Mouse (Mus musculus): ENCODE data around the gene Rspo1. TPM values are rescaled to one million over a fixed set of nuclear protein-coding genes. Genes with fewer than 3 reads are reported as not detected.

Gene Rspo1
- polyA plus RNA-seq, 1 experiment, result 0.04 TPM

GRCm38 (mm10) chr4:124949488-124949887 lies 36.7 kb upstream of the Rspo1 start:
- Histone ChIP-seq H3K79me3 (ENCODE audit: low read depth) (no peaks in the 10 kb centered on the region), H3ac (ENCODE audit: control insufficient read depth, insufficient read length, low read depth) (no peak overlapping the region), H3K27me3 (ENCODE audit: control insufficient read depth, insufficient read depth, insufficient read length) (peaks cover 52% of the 10 kb centered on the region), H3K36me3 (ENCODE audit: control insufficient read depth, insufficient read depth) (no peaks in the 10 kb centered on the region), H3K4me3 (ENCODE audit: insufficient read depth, poor library complexity, severe bottlenecking) (no peak overlapping the region), H3K79me2 (ENCODE audit: control insufficient read depth, insufficient read depth) (no peaks in the 10 kb centered on the region)
- TF ChIP-seq MYOD1 (IDR thresholded peaks at IDR 0.05; ENCODE audit: control insufficient read depth, insufficient read length, low read depth), result no peak
- no peak for TF ChIP-seq USF1 (IDR thresholded peaks at IDR 0.05; ENCODE audit: low read depth)
- TF ChIP-seq CTCF (IDR thresholded peaks at IDR 0.05; ENCODE audit: control insufficient read depth, insufficient read depth, insufficient read length), result no peak
- TF ChIP-seq FOSL1 (IDR thresholded peaks at IDR 0.05; ENCODE audit: insufficient read depth, low read length, poor library complexity, severe bottlenecking), result no peak
- no peak for TF ChIP-seq CEBPB (IDR thresholded peaks at IDR 0.05; ENCODE audit: low read depth)

GRCm38 (mm10) chr4:124950181-124951035 lies 35.8 kb upstream of the Rspo1 start:
- TF ChIP-seq CTCF (IDR thresholded peaks at IDR 0.05; ENCODE audit: control insufficient read depth, insufficient read depth, insufficient read length) (no peak), MAX (IDR thresholded peaks at IDR 0.05) (no peak), MYOD1 (IDR thresholded peaks at IDR 0.05; ENCODE audit: control insufficient read depth, insufficient read length, low read depth) (no peak), FOSL1 (IDR thresholded peaks at IDR 0.05; ENCODE audit: insufficient read depth, low read length, poor library complexity, severe bottlenecking) (no peak), USF1 (IDR thresholded peaks at IDR 0.05; ENCODE audit: low read depth) (no peak), CEBPB (IDR thresholded peaks at IDR 0.05; ENCODE audit: low read depth) (no peak), MYOG (IDR thresholded peaks at IDR 0.05; ENCODE audit: control insufficient read depth, extremely low read depth, insufficient read length) (no peak)
- H3K27me3 ChIP-seq (ENCODE audit: control insufficient read depth, insufficient read depth, insufficient read length), result peaks cover 60% of the 10 kb centered on the region

DNA sequence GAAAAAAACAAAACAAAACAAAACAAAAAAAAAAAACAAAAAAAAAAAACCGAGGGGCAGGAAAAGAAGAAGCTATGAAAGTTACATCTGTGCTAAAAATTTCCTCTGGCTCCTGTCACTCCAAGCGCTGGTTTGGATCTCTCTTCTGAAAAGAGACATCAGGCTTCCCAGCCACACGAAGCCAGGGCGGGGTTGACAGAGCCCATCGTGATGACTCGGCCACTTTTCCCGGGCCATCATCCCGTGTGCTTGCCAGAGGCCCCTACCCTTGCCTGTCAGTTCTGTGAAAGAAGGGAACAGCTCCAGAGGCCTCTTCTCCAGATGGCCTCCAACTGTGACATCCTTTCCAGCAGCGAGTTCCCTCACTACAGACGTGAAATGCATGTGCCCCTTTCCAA lies 35.2 kb upstream of the Rspo1 start:
- H3K79me2 ChIP-seq (ENCODE audit: control insufficient read depth, insufficient read depth), result no peaks in the 10 kb centered on the region
- no peaks in the 10 kb centered on the region for H3K36me3 ChIP-seq (ENCODE audit: control insufficient read depth, insufficient read depth)
- TF ChIP-seq CEBPB (IDR thresholded peaks at IDR 0.05; ENCODE audit: low read depth), result no peak
- TF ChIP-seq FOSL1 (IDR thresholded peaks at IDR 0.05; ENCODE audit: insufficient read depth, low read length, poor library complexity, severe bottlenecking), result no peak
- TF ChIP-seq USF1 (IDR thresholded peaks at IDR 0.05; ENCODE audit: low read depth), result no peak
- TF ChIP-seq MYOD1 (IDR thresholded peaks at IDR 0.05; ENCODE audit: control insufficient read depth, insufficient read length, low read depth), result no peak
- no peak for TF ChIP-seq CTCF (IDR thresholded peaks at IDR 0.05; ENCODE audit: control insufficient read depth, insufficient read depth, insufficient read length)
- no peak for TF ChIP-seq MYOG (IDR thresholded peaks at IDR 0.05; ENCODE audit: control insufficient read depth, extremely low read depth, insufficient read length)
- TF ChIP-seq MAX (IDR thresholded peaks at IDR 0.05), result no peak
- H3K27me3 ChIP-seq (ENCODE audit: control insufficient read depth, insufficient read depth, insufficient read length), result peaks cover 62% of the 10 kb centered on the region
- H3K79me3 ChIP-seq (ENCODE audit: low read depth), result no peaks in the 10 kb centered on the region
- no peak overlapping the region for H3ac ChIP-seq (ENCODE audit: control insufficient read depth, insufficient read length, low read depth)
- no peak overlapping the region for H3K4me3 ChIP-seq (ENCODE audit: insufficient read depth, poor library complexity, severe bottlenecking)

More at GRCm38 (mm10) chr4:124950181-124951035, 35.8 kb upstream of the Rspo1 start:
- H3K4me3 ChIP-seq (ENCODE audit: insufficient read depth, poor library complexity, severe bottlenecking), result no peak overlapping the region
- H3K79me2 ChIP-seq (ENCODE audit: control insufficient read depth, insufficient read depth), result no peaks in the 10 kb centered on the region
- H3K79me3 ChIP-seq (ENCODE audit: low read depth), result no peaks in the 10 kb centered on the region
- H3K36me3 ChIP-seq (ENCODE audit: control insufficient read depth, insufficient read depth), result no peaks in the 10 kb centered on the region
- H3ac ChIP-seq (ENCODE audit: control insufficient read depth, insufficient read length, low read depth), result no peak overlapping the region

- no peak for TF ChIP-seq USF1 (IDR thresholded peaks at IDR 0.05; ENCODE audit: low read depth)
- TF ChIP-seq FOSL1 (IDR thresholded peaks at IDR 0.05; ENCODE audit: insufficient read depth, low read length, poor library complexity, severe bottlenecking), result no peak
- Histone ChIP-seq H3K27me3 (ENCODE audit: control insufficient read depth, insufficient read depth, insufficient read length) (peaks cover 78% of the 10 kb centered on the region), H3K4me3 (ENCODE audit: insufficient read depth, poor library complexity, severe bottlenecking) (no peak overlapping the region), H3K79me2 (ENCODE audit: control insufficient read depth, insufficient read depth) (no peaks in the 10 kb centered on the region), H3ac (ENCODE audit: control insufficient read depth, insufficient read length, low read depth) (no peak overlapping the region), H3K36me3 (ENCODE audit: control insufficient read depth, insufficient read depth) (no peaks in the 10 kb centered on the region), H3K79me3 (ENCODE audit: low read depth) (no peaks in the 10 kb centered on the region)
Observed at GRCm38 (mm10) chr4:124953546-124953945, 32.7 kb upstream of the Rspo1 start.

DNA sequence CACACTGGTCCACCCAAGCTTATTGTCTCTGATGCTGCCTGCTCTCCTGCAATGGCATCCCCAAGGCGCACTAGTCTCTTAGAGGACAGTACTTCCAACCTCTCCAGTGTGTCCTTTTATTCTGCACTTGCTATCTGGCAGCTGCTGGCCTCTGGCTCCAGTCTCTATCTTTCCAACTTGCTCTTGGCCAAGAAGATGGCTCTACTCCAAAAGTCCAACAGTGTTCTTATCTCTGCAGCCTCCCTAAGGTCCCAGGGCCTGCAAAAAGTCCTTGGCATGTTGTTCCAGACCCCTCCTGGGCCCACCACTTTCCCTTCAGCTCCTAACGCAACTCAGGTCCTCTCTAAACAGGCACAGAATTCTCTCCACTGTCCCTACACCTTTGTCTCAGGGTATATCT lies 28.9 kb upstream of the Rspo1 start:
- no peak for TF ChIP-seq CEBPB (IDR thresholded peaks at IDR 0.05; ENCODE audit: low read depth)
- TF ChIP-seq MAX (IDR thresholded peaks at IDR 0.05), result no peak
- no peak for TF ChIP-seq FOSL1 (IDR thresholded peaks at IDR 0.05; ENCODE audit: insufficient read depth, low read length, poor library complexity, severe bottlenecking)
- no peak for TF ChIP-seq CTCF (IDR thresholded peaks at IDR 0.05; ENCODE audit: control insufficient read depth, insufficient read depth, insufficient read length)
- no peak for TF ChIP-seq MYOG (IDR thresholded peaks at IDR 0.05; ENCODE audit: control insufficient read depth, extremely low read depth, insufficient read length)
- TF ChIP-seq MYOD1 (IDR thresholded peaks at IDR 0.05; ENCODE audit: control insufficient read depth, insufficient read length, low read depth), result no peak
- TF ChIP-seq USF1 (IDR thresholded peaks at IDR 0.05; ENCODE audit: low read depth), result no peak
- Histone ChIP-seq H3K79me3 (ENCODE audit: low read depth) (no peaks in the 10 kb centered on the region), H3K27me3 (ENCODE audit: control insufficient read depth, insufficient read depth, insufficient read length) (peaks cover 82% of the 10 kb centered on the region)

GRCm38 (mm10) chr4:124959062-124959461 lies 27.2 kb upstream of the Rspo1 start:
- Histone ChIP-seq H3K36me3 (ENCODE audit: control insufficient read depth, insufficient read depth) (no peaks in the 10 kb centered on the region), H3K4me3 (ENCODE audit: insufficient read depth, poor library complexity, severe bottlenecking) (no peak overlapping the region), H3K27me3 (ENCODE audit: control insufficient read depth, insufficient read depth, insufficient read length) (peaks cover 76% of the 10 kb centered on the region), H3K79me3 (ENCODE audit: low read depth) (no peaks in the 10 kb centered on the region), H3ac (ENCODE audit: control insufficient read depth, insufficient read length, low read depth) (no peak overlapping the region), H3K79me2 (ENCODE audit: control insufficient read depth, insufficient read depth) (no peaks in the 10 kb centered on the region)
- TF ChIP-seq MAX (IDR thresholded peaks at IDR 0.05), result no peak
- TF ChIP-seq MYOG (IDR thresholded peaks at IDR 0.05; ENCODE audit: control insufficient read depth, extremely low read depth, insufficient read length), result no peak
- no peak for TF ChIP-seq CEBPB (IDR thresholded peaks at IDR 0.05; ENCODE audit: low read depth)
- no peak for TF ChIP-seq USF1 (IDR thresholded peaks at IDR 0.05; ENCODE audit: low read depth)
- no peak for TF ChIP-seq CTCF (IDR thresholded peaks at IDR 0.05; ENCODE audit: control insufficient read depth, insufficient read depth, insufficient read length)
- no peak for TF ChIP-seq MYOD1 (IDR thresholded peaks at IDR 0.05; ENCODE audit: control insufficient read depth, insufficient read length, low read depth)
- no peak for TF ChIP-seq FOSL1 (IDR thresholded peaks at IDR 0.05; ENCODE audit: insufficient read depth, low read length, poor library complexity, severe bottlenecking)

More for the DNA sequence above, 28.9 kb upstream of the Rspo1 start:
- Histone ChIP-seq H3ac (ENCODE audit: control insufficient read depth, insufficient read length, low read depth) (no peak overlapping the region), H3K4me3 (ENCODE audit: insufficient read depth, poor library complexity, severe bottlenecking) (no peak overlapping the region), H3K36me3 (ENCODE audit: control insufficient read depth, insufficient read depth) (no peaks in the 10 kb centered on the region), H3K79me2 (ENCODE audit: control insufficient read depth, insufficient read depth) (no peaks in the 10 kb centered on the region)

Data from C2C12 (cell line).